Mouse (Mus musculus): ENCODE measurements at regions not wholly inside any gene's neighbourhood (a gene's known extent, or its start where the extent isn't known, plus 50 kb on each side); places are given as distances from the start of the nearest gene placed in this dataset.

DNA sequence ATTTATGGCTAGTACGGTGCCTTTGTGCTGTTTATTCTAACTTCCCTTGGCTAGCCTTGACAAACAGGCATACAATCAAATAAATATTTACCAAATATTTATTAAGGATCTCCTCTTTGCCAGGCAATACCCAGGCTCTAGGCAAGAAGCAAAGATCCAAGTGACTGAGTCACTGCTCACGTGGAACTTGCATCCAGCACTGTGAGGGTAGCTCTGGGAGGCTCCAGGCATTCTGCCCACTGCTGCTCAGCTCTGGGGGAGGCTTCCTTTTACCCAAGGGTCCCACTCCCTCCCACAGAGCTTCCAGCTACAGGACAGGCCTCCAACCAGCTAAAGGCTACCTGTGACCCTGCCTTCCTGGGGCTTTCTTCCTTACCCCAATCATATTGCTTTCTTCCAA, 130.1 kb downstream of the Nectin1 start:
- TF ChIP-seq CTCF (IDR thresholded peaks at IDR 0.05; ENCODE audit: low read depth, low read length) (no peak), POLR2AphosphoS5 (IDR thresholded peaks at IDR 0.05; ENCODE audit: insufficient replicate concordance, low read depth, low read length) (no peak)

Measured in G1E (cell line).